Mouse (Mus musculus) neutrophil, adult 59 days (primary cell): ENCODE results near the gene BC100530. TPM values are rescaled to one million over a fixed set of nuclear protein-coding genes. Genes with fewer than 3 reads are reported as not detected.

Experiments used
- total RNA-seq, 2 experiments: library from RNA; stranded (reverse); gene quantifications; 1 replicate in 1 of 2; 2 replicates in 1 of 2; pipeline ENCODE4 v1.2.4; 2023

BC100530 gene
- 1 to 10 TPM; 2.5 to 3.7 TPM for total RNA-seq

DNA sequence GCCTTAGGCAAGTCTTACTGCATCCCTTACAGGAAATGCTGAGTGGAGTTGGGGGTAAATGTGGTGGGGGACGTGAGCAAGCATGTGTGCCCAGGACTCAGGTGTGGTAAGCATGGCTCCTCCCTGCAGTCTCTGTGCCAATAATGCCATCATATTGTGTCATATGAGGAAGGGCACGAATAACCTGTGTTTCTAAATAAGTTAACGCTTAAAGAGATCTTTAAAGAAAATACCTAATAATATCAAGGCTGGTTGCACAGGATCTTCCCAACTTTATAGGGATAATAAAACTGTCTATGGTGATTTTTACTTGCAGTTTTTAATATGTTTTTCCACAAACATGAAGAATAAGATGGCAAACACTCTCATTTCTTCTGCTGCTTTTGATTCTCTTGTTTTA is at the start of gene BC100530:
BC100530 (minus strand) TSS at position 101 of the 400 bp plus-strand sequence.

GRCm38 (mm10) chr16:36408357-36408756 is 40.8 kb upstream of the BC100530 start, which contains the start of gene Stfa2:
Gene Stfa2, minus strand, starts transcription at chr16:36408457.

GRCm38 (mm10) chr16:36334232-36334631 is 33.3 kb downstream of the BC100530 start, which contains the start of gene BC117090:
Gene BC117090, minus strand, starts transcription at chr16:36334332.

Other genes with a start within 250 kb of the BC100530 start
- gene Csta1, start 236.5 kb downstream of the BC100530 start, total RNA-seq, result not detected
- 10 to 100 TPM; 57.4 to 66.5 TPM for gene Stfa2l1, start 210.9 kb downstream of the BC100530 start, total RNA-seq
- 10 to 100 TPM; 25.4 to 28.3 TPM for gene Gm5483, start 183.5 kb downstream of the BC100530 start, total RNA-seq
- not detected for gene Gm5416, start 157.3 kb downstream of the BC100530 start, total RNA-seq
- not detected for gene 2010005H15Rik, start 146.3 kb downstream of the BC100530 start, total RNA-seq
- gene Stfa1, start 90.8 kb downstream of the BC100530 start, total RNA-seq, result 1 to 10 TPM; 3.9 to 5.7 TPM
- not detected for gene BC117090, start 33.4 kb downstream of the BC100530 start, total RNA-seq
- gene Stfa2, start 40.7 kb upstream of the BC100530 start, total RNA-seq, result 1 to 10 TPM in 1 of 2 experiments, not detected in 1; 1.5 TPM
- 1 to 10 TPM; 1.4 to 2.2 TPM for gene Stfa3, start 87.6 kb upstream of the BC100530 start, total RNA-seq
- gene Casr, start 194.4 kb upstream of the BC100530 start, total RNA-seq, result not detected